Mouse (Mus musculus) testis, adult 2 months (tissue): ENCODE results near the gene Ppp6r1.

Experiments used
- CTCF ChIP-seq: fragments of 200-500 bp; IDR thresholded peaks from 2 replicates; pipeline ENCODE4 v1.5.1; 2012; ENCODE audit warnings: low read depth, mild to moderate bottlenecking, inconsistent platforms, low read length, moderate library complexity; ENCODE audit not compliant: control insufficient read depth, insufficient read depth, insufficient replicate concordance
- POLR2A ChIP-seq: fragments of 200-500 bp; IDR thresholded peaks from 2 replicates; pipeline ENCODE4 v1.6.1; 2012; ENCODE audit warnings: low read depth, mild to moderate bottlenecking, inconsistent platforms, low read length, moderate library complexity; ENCODE audit not compliant: control insufficient read depth

DNA sequence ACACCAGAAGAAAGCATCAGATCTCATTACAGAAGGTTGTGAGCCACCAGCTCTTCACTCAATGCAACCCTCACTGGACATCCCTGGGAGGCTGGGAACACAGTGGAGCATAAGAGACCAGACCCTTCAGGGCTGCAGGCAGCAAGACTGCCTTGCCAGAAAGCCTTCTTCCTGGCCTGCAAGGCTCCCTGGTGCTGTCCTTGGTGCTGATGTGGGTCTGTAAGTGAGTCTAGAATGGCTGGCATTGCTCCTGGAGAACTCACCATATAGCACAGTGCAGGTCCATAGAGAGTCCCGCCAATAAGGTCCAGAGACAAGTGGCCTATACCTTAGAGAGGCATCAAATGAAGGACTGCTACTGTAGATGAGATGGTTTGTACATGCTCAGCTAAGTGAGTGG, 38.8 kb downstream of the Ppp6r1 start:
- TF ChIP-seq CTCF: no peak
- no peak for TF ChIP-seq POLR2A
